Mouse (Mus musculus): Measurements from ENCODE around the gene Slc35g3.

DNA sequence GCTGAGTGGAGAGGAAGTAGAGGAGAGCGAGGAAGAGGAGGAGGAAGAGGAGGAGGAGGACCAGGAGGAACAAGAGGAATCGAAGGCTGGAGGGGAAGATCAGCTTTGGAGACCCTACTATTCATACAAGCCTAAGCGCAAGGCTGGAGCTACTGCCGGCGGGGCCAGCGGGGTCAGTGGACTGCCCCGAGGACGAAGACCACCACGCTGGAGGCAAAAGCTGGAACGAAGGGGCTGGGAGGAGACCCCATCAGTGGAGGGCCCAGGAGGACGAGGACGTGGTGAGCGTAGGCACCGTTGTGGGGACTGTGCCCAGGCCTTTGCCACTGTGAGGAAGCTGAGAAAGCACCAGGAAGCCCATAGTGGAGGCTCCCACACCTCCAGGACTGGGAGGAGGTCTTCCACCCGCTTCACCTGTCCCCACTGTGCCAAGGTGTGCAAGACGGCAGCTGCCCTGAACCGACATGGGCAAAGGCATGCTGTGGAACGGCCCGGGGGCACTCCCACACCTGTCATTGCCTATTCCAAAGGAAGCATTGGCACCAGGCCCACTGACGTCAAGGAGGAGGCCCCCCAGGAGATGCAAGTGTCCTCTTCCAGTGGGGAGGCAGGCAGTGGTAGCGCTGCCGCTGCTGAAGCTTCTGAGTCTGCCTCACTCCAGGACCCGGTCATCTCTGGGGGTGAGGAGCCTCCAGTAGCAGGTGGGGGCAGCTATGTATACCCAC is 16.7 kb upstream of the Slc35g3 start:
- no peak for TF ChIP-seq POLR2A (IDR thresholded peaks at IDR 0.05; ENCODE audit: control insufficient read depth, low read depth, low read length)
- TF ChIP-seq CTCF (IDR thresholded peaks at IDR 0.05; ENCODE audit: control insufficient read depth, insufficient read depth, insufficient replicate concordance, low read depth, low read length), result no peak

Data from testis, adult 2 months (tissue).